Mouse (Mus musculus): Measurements from ENCODE around the gene Vav2. TPM values are rescaled to one million over a fixed set of nuclear protein-coding genes. Genes with fewer than 3 reads are reported as not detected.

The Vav2 gene
- total and polyA plus RNA-seq, 3 experiments: 3.5 to 7.2 (median 6.9) TPM

GRCm38 (mm10) chr2:27413936-27414657 is 12.7 kb downstream of the Vav2 start:
- ATAC-seq (ENCODE audit: extremely low read depth, insufficient number of reproducible peaks, low FRiP score, poor library complexity, severe bottlenecking) (no peak), DNase-seq (ENCODE audit: low spot score) (no peak)
- H3K36me3 ChIP-seq (replicated peaks): no peaks in the 10 kb centered on the region
- H3K4me1 ChIP-seq (ENCODE audit: insufficient read depth, low read depth, low read length): peaks cover 29% of the 10 kb centered on the region
- no peak overlapping the region for H3K4me3 ChIP-seq (ENCODE audit: low read depth, low read length)
- peaks cover 25% of the 10 kb centered on the region for H3K27me3 ChIP-seq (ENCODE audit: insufficient read depth, low read length)
- no peaks in the 10 kb centered on the region for H3K9me3 ChIP-seq (replicated peaks)
- TF ChIP-seq GATA1 (IDR thresholded peaks at IDR 0.05; ENCODE audit: borderline replicate concordance, low read length): no peak
- no peak for TF ChIP-seq GATA2 (IDR thresholded peaks at IDR 0.05; ENCODE audit: borderline replicate concordance, low read depth, low read length)
- TF ChIP-seq POLR2AphosphoS5 (IDR thresholded peaks at IDR 0.05; ENCODE audit: insufficient replicate concordance, low read depth, low read length): no peak
- TF ChIP-seq TAL1 (conservative IDR thresholded peaks at IDR 0.05; ENCODE audit: low read depth, low read length): no peak
- no peak for TF ChIP-seq CTCF (IDR thresholded peaks at IDR 0.05; ENCODE audit: low read depth, low read length)

GRCm38 (mm10) chr2:27413582-27413935 is 13.3 kb downstream of the Vav2 start:
- H3K4me1 ChIP-seq (ENCODE audit: insufficient read depth, low read depth, low read length): peaks cover 29% of the 10 kb centered on the region
- DNase-seq (ENCODE audit: low spot score): no peak
- TF ChIP-seq TAL1 (conservative IDR thresholded peaks at IDR 0.05; ENCODE audit: low read depth, low read length) (no peak), GATA2 (IDR thresholded peaks at IDR 0.05; ENCODE audit: borderline replicate concordance, low read depth, low read length) (no peak), GATA1 (IDR thresholded peaks at IDR 0.05; ENCODE audit: borderline replicate concordance, low read length) (no peak), CTCF (IDR thresholded peaks at IDR 0.05; ENCODE audit: low read depth, low read length) (no peak), POLR2AphosphoS5 (IDR thresholded peaks at IDR 0.05; ENCODE audit: insufficient replicate concordance, low read depth, low read length) (no peak)
- no peak overlapping the region for H3K4me3 ChIP-seq (ENCODE audit: low read depth, low read length)
- H3K36me3 ChIP-seq (replicated peaks): no peaks in the 10 kb centered on the region
- ATAC-seq (ENCODE audit: extremely low read depth, insufficient number of reproducible peaks, low FRiP score, poor library complexity, severe bottlenecking): no peak
- H3K9me3 ChIP-seq (replicated peaks): no peaks in the 10 kb centered on the region
- peaks cover 24% of the 10 kb centered on the region for H3K27me3 ChIP-seq (ENCODE audit: insufficient read depth, low read length)

GRCm38 (mm10) chr2:27412245-27412800 is 14.5 kb downstream of the Vav2 start:
- H3K36me3 ChIP-seq (replicated peaks): no peaks in the 10 kb centered on the region
- H3K9me3 ChIP-seq (replicated peaks): no peaks in the 10 kb centered on the region
- H3K27me3 ChIP-seq (ENCODE audit: insufficient read depth, low read length): peaks cover 15% of the 10 kb centered on the region; the same call in 1 of the 2 replicates
- TF ChIP-seq CTCF (IDR thresholded peaks at IDR 0.05; ENCODE audit: low read depth, low read length) (no peak), TAL1 (conservative IDR thresholded peaks at IDR 0.05; ENCODE audit: low read depth, low read length) (no peak), POLR2AphosphoS5 (IDR thresholded peaks at IDR 0.05; ENCODE audit: insufficient replicate concordance, low read depth, low read length) (no peak), GATA1 (IDR thresholded peaks at IDR 0.05; ENCODE audit: borderline replicate concordance, low read length) (no peak), GATA2 (IDR thresholded peaks at IDR 0.05; ENCODE audit: borderline replicate concordance, low read depth, low read length) (no peak)
- ATAC-seq (ENCODE audit: extremely low read depth, insufficient number of reproducible peaks, low FRiP score, poor library complexity, severe bottlenecking) (no peak), DNase-seq (ENCODE audit: low spot score) (no peak)
- H3K4me1 ChIP-seq (ENCODE audit: insufficient read depth, low read depth, low read length): peaks cover 21% of the 10 kb centered on the region
- no peak overlapping the region for H3K4me3 ChIP-seq (ENCODE audit: low read depth, low read length)

GRCm38 (mm10) chr2:27411688-27412174 is 15.1 kb downstream of the Vav2 start:
- TF ChIP-seq POLR2AphosphoS5 (IDR thresholded peaks at IDR 0.05; ENCODE audit: insufficient replicate concordance, low read depth, low read length) (no peak), GATA1 (IDR thresholded peaks at IDR 0.05; ENCODE audit: borderline replicate concordance, low read length) (no peak), TAL1 (conservative IDR thresholded peaks at IDR 0.05; ENCODE audit: low read depth, low read length) (no peak), CTCF (IDR thresholded peaks at IDR 0.05; ENCODE audit: low read depth, low read length) (no peak), GATA2 (IDR thresholded peaks at IDR 0.05; ENCODE audit: borderline replicate concordance, low read depth, low read length) (no peak)
- peak; percentile 73 for ATAC-seq (ENCODE audit: extremely low read depth, insufficient number of reproducible peaks, low FRiP score, poor library complexity, severe bottlenecking)
- Histone ChIP-seq H3K4me1 (ENCODE audit: insufficient read depth, low read depth, low read length) (peaks cover 21% of the 10 kb centered on the region), H3K9me3 (replicated peaks) (no peaks in the 10 kb centered on the region), H3K4me3 (ENCODE audit: low read depth, low read length) (peak overlapping the region; percentile 33; the same call in 1 of the 2 replicates), H3K36me3 (replicated peaks) (no peaks in the 10 kb centered on the region), H3K27me3 (ENCODE audit: insufficient read depth, low read length) (peaks cover 15% of the 10 kb centered on the region; the same call in 1 of the 2 replicates)
- peak; percentile 39 for DNase-seq (ENCODE audit: low spot score)

- ATAC-seq (ENCODE audit: extremely low read depth, insufficient number of reproducible peaks, low FRiP score, poor library complexity, severe bottlenecking) (no peak), DNase-seq (ENCODE audit: low spot score) (no peak)
- TF ChIP-seq GATA1 (IDR thresholded peaks at IDR 0.05; ENCODE audit: borderline replicate concordance, low read length): no peak
- no peak for TF ChIP-seq POLR2AphosphoS5 (IDR thresholded peaks at IDR 0.05; ENCODE audit: insufficient replicate concordance, low read depth, low read length)
- TF ChIP-seq CTCF (IDR thresholded peaks at IDR 0.05; ENCODE audit: low read depth, low read length): no peak
- TF ChIP-seq TAL1 (conservative IDR thresholded peaks at IDR 0.05; ENCODE audit: low read depth, low read length): no peak
- no peak for TF ChIP-seq GATA2 (IDR thresholded peaks at IDR 0.05; ENCODE audit: borderline replicate concordance, low read depth, low read length)
- H3K27me3 ChIP-seq (ENCODE audit: insufficient read depth, low read length): peaks cover 12% of the 10 kb centered on the region; the same call in 1 of the 2 replicates
- peaks cover 21% of the 10 kb centered on the region for H3K4me1 ChIP-seq (ENCODE audit: insufficient read depth, low read depth, low read length)
- H3K9me3 ChIP-seq (replicated peaks): no peaks in the 10 kb centered on the region
- H3K36me3 ChIP-seq (replicated peaks): no peaks in the 10 kb centered on the region
- H3K4me3 ChIP-seq (ENCODE audit: low read depth, low read length): no peak overlapping the region
These were observed 16.2 kb downstream of the Vav2 start for GRCm38 (mm10) chr2:27410518-27411140.

- Histone ChIP-seq H3K27me3 (ENCODE audit: insufficient read depth, low read length) (peaks cover 6% of the 10 kb centered on the region; the same call in 1 of the 2 replicates), H3K9me3 (replicated peaks) (no peaks in the 10 kb centered on the region), H3K4me3 (ENCODE audit: low read depth, low read length) (no peak overlapping the region), H3K36me3 (replicated peaks) (no peaks in the 10 kb centered on the region), H3K4me1 (ENCODE audit: insufficient read depth, low read depth, low read length) (peaks cover 18% of the 10 kb centered on the region)
- ATAC-seq (ENCODE audit: extremely low read depth, insufficient number of reproducible peaks, low FRiP score, poor library complexity, severe bottlenecking) (no peak), DNase-seq (ENCODE audit: low spot score) (no peak)
- TF ChIP-seq CTCF (IDR thresholded peaks at IDR 0.05; ENCODE audit: low read depth, low read length) (no peak), TAL1 (conservative IDR thresholded peaks at IDR 0.05; ENCODE audit: low read depth, low read length) (no peak), POLR2AphosphoS5 (IDR thresholded peaks at IDR 0.05; ENCODE audit: insufficient replicate concordance, low read depth, low read length) (no peak), GATA2 (IDR thresholded peaks at IDR 0.05; ENCODE audit: borderline replicate concordance, low read depth, low read length) (no peak), GATA1 (IDR thresholded peaks at IDR 0.05; ENCODE audit: borderline replicate concordance, low read length) (no peak)
These were observed 18.6 kb downstream of the Vav2 start for GRCm38 (mm10) chr2:27408194-27408593.
